Mouse (Mus musculus): ENCODE data around the gene Aldh18a1.

The Aldh18a1 gene

DNA sequence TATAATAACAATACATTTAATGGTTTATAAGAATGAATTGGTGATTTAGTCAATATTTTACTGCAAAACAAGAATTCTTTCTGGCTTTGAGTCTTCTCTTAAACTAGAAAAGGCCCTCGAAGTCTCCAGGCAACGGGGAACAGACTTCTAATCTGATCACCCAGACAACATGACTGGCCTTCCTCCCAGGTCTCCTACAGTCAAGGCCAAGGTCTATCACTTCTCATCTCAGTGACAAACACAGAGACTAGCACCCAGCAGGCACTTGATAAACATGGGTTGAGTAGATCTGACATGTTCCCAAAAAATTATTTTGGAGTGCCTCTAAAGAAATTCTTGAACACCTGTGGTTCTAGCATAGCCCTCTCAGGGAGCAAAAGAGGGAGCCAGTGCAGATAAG is 57.9 kb downstream of the Aldh18a1 start:
- no peak for DNase-seq (ENCODE audit: low read depth, low spot score)

- DNase-seq (ENCODE audit: low read depth, low spot score) = no peak
These were observed 60.0 kb downstream of the Aldh18a1 start for GRCm38 (mm10) chr19:40528254-40528653.

DNA sequence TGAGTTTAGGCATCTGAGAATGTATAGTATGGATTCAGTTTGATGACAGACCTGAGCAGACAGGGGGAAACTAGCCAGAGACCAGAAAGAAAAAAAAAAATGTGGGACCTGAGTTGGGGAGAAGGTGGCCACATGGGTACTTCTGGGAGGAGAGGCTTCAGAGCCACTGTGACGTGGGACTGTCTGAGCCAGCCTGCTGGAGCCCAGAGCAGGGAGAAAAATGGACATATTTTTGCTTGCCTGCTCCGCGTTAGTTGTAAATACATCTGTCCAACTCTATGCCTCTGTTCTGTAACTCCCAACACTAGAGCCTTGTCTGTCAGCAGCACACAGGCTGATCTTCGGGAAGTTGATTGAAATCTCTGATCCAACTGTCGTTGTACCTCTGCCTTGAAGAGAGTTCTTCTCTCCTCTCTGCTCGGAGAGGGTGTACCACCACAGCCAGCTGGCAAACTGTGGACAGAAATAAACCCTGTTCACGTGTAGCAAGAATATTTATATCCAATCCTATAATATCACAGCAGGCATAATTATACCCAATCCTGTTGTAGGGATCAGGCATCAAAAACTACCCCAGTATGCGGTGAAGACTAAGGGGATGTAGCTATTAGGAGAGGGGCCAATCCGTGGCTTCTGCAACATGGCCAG is 61.8 kb downstream of the Aldh18a1 start:
- DNase-seq (ENCODE audit: low read depth, low spot score) = no peak

DNA sequence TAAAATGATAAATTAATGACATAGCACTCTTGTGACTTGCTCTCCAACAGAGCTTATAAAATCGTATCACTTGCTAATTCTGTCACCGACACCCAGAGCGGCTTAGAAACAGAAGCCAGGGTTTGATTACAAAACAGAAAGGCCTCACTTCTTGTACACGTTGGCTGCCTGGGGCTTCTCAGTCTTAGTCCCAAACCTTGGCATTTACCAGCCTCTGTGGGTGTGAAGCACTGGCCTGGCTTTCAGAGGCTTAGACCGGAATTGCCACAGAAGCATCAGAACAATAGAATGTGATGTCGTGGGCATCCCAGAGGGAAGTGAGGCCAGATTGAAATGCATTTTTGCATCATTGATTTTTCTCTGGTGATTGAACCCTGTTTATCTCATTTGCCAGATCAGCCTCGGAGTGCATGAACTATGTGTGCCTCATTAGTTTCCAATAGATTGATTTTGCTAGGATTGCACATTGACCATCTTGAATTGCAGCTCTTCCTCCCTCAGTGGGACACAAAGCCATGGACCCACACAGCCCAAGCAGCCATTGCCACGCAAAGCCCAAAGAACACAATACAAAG is 64.7 kb downstream of the Aldh18a1 start:
- no peak for DNase-seq (ENCODE audit: low read depth, low spot score)

- DNase-seq (ENCODE audit: low read depth, low spot score) = no peak
These were observed 67.9 kb downstream of the Aldh18a1 start for GRCm38 (mm10) chr19:40520403-40520802.

GRCm38 (mm10) chr19:40518706-40519105 is 69.6 kb downstream of the Aldh18a1 start:
- DNase-seq (ENCODE audit: low read depth, low spot score) = no peak

DNA sequence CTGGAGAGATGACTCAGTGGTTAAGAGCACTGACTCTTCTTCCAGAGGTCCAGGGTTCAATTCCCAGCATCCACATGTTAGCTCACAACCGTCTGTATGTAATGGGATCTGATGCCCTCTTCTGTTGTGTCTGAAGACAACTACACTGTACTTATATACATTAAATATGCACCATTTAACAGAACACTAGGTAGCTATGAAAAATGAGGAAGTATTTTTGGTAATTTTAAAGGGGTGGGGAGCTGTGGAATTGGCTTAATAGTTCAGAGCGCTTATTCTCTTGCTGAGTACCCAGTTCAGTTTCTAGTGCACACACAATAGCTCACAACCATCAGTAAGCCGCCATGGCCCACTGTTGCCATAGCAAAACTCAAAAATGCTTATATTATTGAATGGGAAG is 72.7 kb downstream of the Aldh18a1 start:
- no peak for DNase-seq (ENCODE audit: low read depth, low spot score)

DNA sequence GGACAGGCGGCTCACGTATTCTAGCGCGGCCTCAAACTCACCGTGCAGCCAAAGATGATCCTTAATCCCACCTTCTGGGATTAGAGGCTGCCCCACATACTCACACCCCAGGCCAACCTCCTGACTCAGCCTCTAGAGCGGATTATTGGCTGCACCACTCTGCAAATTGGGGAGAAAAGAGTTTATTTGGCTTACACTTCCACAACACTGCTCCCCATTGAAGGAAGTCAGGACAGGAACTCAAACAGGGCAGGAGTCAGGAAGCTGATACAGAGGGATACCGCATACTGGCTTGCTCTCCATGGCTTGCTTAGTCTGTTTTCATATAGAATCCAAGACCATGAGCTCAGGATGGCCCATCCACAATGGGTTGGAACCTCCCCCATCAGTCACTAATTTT is 73.9 kb downstream of the Aldh18a1 start:
- no peak for DNase-seq (ENCODE audit: low read depth, low spot score)

DNA sequence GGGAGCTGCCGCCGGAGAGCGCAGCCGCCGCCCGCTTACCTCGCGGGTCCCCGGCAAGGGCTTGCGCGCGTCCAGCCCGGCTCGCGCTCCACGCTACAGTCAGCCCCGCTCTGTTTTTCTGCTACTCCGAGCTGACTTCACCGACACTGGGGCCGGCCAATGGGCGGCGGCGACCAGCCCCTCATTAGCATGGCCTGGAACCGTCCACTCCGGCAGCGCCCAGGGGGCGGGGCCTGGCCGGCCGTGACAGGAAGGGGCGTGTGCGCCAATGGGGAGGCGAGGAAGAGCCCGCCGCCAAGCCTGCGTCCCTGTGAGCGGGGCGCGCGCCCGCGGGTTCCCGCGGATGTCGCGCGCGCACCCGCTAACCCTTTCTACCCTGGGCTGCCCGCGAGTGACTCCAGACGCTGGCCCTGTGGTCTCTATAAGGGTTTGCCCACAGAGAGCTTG is 74.6 kb downstream of the Aldh18a1 start, which contains the start of gene Sorbs1:
Gene Sorbs1, minus strand, starts transcription at position 148 of the 447 bp plus-strand sequence.
- peak; percentile 94 for DNase-seq (ENCODE audit: low read depth, low spot score)

- peak; percentile 30 for DNase-seq (ENCODE audit: low read depth, low spot score)
These were observed 75.5 kb downstream of the Aldh18a1 start for GRCm38 (mm10) chr19:40512500-40513421.

- DNase-seq (ENCODE audit: low read depth, low spot score) = no peak
These were observed 76.5 kb downstream of the Aldh18a1 start for GRCm38 (mm10) chr19:40511679-40512309.

GRCm38 (mm10) chr19:40511100-40511439 is 77.2 kb downstream of the Aldh18a1 start:
- no peak for DNase-seq (ENCODE audit: low read depth, low spot score)

DNA sequence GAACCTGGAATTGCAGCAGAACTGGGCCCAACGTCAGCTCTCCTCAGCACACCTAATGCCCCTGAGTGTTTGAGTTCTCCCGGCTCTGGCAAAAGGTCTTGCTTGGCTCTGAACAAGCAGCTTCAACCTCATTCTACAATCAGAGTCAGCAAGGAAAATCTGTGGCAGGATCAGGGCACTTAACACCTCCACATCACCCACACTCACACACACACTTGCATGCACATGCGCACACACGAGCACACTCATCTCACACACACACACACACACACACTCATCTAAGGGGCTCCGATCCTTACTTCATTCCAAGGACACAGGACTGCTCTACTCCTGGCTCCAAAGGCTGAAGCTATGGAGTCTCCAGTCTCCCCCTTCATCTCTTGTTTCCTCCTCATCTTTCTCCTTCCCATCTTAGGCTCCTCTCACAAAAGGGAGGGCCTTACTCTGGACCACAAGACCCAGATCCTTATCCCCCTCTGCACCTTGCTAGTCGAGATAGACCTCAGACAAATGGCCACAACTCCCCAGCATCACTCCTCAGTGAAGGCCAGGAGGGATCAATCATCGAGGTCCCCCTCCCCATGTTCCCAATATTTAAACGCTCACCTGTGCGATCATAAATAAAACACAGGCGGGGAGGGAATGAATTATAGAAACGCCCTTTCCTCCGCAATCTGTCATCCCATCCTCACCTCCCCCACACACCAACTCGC is 77.7 kb downstream of the Aldh18a1 start:
- no peak for DNase-seq (ENCODE audit: low read depth, low spot score)

DNA sequence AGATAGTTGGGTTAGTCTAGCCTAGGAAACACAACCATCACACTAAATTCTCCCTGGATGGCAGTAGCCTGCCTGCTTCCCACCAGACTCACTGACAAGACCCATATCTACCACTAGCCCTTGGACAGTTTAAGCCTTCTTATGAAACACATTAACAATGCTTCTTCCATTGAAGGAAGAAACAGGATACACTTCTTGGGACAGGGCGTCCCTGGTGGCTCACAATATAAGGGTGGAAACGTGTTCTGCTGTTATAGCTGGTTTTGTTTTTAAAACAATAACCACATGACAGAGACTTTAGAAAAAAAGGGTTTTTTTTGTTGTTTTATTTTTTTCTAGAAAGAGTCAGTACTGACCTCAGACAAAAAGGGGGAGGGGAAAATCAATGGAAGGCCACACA is 79.0 kb downstream of the Aldh18a1 start:
- no peak for DNase-seq (ENCODE audit: low read depth, low spot score)

DNA sequence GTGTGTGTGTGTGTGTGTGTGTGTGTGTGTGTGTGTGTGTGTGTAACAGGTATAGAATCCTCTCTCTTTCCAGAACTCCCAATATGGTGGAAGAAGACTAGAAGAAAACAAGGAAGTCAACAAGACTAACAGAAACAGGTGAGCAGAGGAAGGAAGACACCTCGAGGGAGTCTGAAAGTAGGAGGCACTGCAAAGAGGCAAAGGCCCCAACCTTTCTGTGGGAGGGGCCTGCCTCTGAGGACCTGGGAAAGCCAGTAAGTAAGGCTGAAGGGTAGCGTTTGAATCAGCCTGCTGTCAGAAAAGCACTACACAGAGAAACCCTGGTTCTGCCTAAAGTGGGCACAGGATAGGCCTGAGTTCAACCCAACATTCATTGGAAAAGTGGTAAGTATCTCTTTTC is 79.4 kb downstream of the Aldh18a1 start:
- no peak for DNase-seq (ENCODE audit: low read depth, low spot score)

- no peak for DNase-seq (ENCODE audit: low read depth, low spot score)
These were observed 81.3 kb downstream of the Aldh18a1 start for GRCm38 (mm10) chr19:40506965-40507364.

- no peak for DNase-seq (ENCODE audit: low read depth, low spot score)
These were observed 83.9 kb downstream of the Aldh18a1 start for GRCm38 (mm10) chr19:40504336-40504735.

Data from embryo, embryonic 11.5 days (tissue).